Mouse (Mus musculus) erythroid progenitor cell, adult 5-6 weeks (primary cell): ENCODE measurements at regions not wholly inside any gene's neighbourhood (a gene's known extent, or its start where the extent isn't known, plus 50 kb on each side); places are given as distances from the start of the nearest gene placed in this dataset.

Experiments used
- ATAC-seq: replicated peaks from 2 replicates; pipeline ENCODE4 v1.8.0; 2016; ENCODE audit warnings: moderate number of reproducible peaks, mild to moderate bottlenecking, moderate TSS enrichment, inconsistent platforms; ENCODE audit not compliant: poor library complexity, low FRiP score, severe bottlenecking

DNA sequence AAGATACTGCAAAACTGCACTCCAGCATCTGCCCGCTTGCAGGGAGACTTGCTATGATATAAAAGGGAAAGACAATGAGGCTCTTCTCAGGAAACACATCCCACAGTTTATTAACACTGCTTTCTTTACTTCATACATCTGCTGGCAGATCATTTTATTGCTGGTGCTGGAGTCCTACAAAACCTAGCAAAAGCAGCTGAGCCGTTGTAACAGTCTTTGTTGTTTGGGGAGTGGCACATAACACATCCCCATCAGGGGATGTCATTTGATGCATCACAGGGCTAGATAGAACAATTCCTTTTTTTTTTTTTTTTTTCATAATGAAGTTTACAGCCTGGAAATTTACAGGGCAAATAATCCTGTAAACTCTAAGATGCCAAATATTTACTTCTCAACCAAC, 742.2 kb downstream of the Epha4 start:
- no peak for ATAC-seq

DNA sequence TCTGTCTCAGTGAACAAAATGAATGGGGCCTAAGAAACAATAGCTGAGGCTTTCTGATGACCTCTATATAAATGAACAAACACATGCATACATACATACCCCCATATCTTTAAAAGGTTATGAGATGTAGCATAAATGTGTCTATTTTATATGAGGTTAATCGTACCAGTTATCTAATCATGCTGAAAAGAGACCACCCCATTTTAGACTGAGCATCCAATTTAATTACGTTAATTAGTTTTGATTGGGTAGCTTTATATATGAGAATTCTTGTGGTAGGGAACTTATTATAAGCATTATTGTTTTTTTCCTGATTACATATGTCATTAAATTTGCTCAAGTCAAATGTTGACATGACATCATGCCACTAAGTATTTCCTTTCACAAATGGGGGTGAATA, 728.0 kb downstream of the Epha4 start:
- no peak for ATAC-seq

- no peak for ATAC-seq
These were observed 721.5 kb downstream of the Epha4 start for GRCm38 (mm10) chr1:76793438-76793837.

- ATAC-seq: no peak
These were observed 695.0 kb downstream of the Epha4 start for GRCm38 (mm10) chr1:76819906-76820305.

DNA sequence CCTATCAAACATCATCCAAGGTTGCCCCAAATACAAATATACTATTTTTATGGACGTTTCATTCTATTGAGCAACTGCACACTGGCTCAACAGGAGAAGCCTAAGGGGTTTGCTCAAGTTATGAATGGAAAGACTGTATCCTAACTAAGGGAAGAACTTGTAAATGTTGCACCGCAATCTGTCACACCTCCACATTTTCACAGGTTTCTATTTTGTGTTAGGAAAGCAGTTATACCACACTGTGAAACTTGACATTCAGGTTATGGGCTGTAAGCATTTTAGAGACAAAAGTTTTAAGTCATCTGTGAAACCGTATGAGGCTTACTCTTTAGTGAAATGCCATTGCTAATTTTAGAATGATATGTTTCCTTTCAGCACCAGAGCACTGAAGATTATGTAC, 693.3 kb downstream of the Epha4 start:
- ATAC-seq: no peak

GRCm38 (mm10) chr1:76829690-76830089, 685.2 kb downstream of the Epha4 start:
- no peak for ATAC-seq

DNA sequence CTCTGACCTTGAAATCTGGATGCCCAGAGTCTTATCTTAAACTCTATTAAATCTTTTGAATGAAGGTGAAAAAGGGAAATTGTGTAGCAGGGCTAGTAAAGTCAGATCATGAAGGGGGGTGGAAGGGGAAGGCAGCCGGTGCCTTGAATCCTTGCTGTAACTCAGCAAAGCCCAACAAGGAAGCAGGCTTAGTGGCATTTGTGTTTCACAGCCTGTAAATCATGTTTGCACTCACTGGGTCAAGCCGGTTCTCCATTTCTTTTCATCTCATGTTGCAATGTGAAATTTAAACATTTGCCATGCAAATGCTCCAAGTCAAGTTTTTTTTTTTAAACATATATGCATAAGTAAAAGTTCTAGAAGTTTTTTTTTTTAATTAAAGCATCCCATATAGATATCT, 682.6 kb downstream of the Epha4 start:
- ATAC-seq: no peak

GRCm38 (mm10) chr1:76835028-76835683, 679.7 kb downstream of the Epha4 start:
- no peak for ATAC-seq

DNA sequence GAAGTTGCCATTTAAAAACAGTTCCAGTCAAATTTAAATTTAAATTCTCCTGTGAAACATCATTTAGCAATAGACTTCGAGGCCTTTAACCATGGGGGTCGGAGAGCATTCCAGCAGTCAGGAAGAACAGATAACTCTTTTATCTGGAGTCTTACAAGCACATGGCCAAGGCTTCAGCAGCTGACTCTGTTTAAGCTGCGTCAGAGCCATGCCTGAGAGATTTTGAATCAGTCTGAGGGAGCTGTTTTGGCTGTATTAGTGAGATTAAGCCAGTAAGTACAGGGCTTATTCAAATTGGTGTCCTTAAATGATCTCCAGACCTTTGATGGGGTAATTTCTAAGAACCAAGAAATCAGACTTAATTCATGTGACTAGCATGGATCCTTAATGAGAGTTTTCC, 665.5 kb downstream of the Epha4 start:
- ATAC-seq: no peak

GRCm38 (mm10) chr1:76866304-76866968, 648.5 kb downstream of the Epha4 start:
- ATAC-seq: no peak

GRCm38 (mm10) chr1:76873207-76873606, 641.7 kb downstream of the Epha4 start:
- no peak for ATAC-seq

GRCm38 (mm10) chr1:76880111-76880782, 634.6 kb downstream of the Epha4 start:
- ATAC-seq: no peak

GRCm38 (mm10) chr1:76880783-76881145, 634.1 kb downstream of the Epha4 start:
- no peak for ATAC-seq

DNA sequence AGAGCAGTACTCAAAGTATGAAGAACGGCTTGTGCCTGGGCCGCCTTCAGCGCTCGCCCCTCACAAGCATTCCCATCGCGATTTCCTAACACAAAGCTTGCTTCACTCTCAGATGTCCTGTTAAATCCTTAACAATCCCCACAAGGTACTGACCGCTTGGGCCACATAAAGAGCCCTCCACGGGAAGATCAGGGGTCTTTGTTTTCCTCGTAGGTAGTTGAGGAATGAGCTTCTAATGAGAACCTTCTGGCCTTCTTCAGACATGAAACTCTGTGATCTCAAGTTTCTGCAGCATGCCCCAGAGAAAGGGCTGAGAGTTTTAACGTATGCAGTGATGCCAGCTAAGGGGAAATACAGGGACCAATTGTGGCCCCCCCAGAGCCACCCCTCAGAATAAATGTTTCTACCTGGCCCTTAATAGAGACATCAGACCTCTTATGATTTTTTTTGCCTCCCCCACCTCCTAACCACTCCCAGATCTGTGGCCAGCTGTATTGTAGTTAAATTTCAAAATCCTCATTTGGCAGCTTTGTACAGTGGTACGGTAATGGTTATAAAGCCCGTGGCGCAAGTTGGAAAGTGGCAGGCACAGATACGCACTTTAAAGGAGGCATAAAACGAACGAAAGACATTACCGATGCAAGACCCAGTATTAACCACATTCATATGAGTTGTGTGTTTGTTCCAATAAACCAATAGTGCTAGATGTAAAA, 618.6 kb downstream of the Epha4 start:
- no peak for ATAC-seq

DNA sequence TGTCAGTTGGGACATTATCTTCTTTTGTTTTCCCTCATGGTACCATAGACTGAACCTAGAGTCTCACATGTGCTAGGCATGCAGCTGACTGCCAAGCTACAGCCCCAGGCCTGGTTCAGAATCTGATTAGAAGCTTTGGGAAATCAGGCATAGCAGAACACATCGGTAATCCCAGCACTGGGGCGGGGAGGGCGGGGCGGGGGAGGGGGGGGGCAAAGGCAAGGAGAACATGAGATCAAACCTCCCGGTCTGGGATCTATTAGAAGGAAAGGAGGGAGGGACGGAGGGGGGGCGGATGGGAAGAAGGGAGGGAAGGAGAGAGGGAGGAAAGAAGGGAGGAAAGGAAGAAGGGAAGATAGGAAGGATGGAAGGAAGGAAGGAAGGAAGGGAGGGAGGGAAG, 617.5 kb downstream of the Epha4 start:
- no peak for ATAC-seq

- no peak for ATAC-seq
These were observed 603.4 kb downstream of the Epha4 start for GRCm38 (mm10) chr1:76911472-76911871.

DNA sequence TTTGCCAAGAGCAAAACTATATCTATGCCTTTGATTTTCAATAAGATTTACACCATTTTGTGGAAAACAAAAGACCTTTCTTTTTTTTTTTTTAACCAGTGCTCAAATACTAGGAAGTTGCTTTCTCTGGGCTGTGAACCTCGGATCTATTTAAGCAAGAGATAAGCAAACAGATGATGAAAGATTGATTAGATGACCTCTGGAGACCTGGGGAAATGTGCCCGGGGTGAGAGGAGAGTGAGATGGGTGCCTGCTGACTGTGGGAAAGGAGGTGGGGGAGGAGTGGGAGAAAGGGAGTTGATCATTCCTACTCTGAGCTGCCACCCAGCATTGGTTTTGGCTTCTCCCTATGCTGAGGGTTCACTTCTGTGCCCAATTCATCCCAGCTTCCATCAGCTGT, 595.3 kb downstream of the Epha4 start:
- ATAC-seq: no peak

GRCm38 (mm10) chr1:76920634-76921033, 594.3 kb downstream of the Epha4 start:
- ATAC-seq: no peak

GRCm38 (mm10) chr1:76927041-76927440, 587.8 kb downstream of the Epha4 start:
- no peak for ATAC-seq

- ATAC-seq: no peak
These were observed 586.9 kb downstream of the Epha4 start for GRCm38 (mm10) chr1:76928035-76928434.

DNA sequence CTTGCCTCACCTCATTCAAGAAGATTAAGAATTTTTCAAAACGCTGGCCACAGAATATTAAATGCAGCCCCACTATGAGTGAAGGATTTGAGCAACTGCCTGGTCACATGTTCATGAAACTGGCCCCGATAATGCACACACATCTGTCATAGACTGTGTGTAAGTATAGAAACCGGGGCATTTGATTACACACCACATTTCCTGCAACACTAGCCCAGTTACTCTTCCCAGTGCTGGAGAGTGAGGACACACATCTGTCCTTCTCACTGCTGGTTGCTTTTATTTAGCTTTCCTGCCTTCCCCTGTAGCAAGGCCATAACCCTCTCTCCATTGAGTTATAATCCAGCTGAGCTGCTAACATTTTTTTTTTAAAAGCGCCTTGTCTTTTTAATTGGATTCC, 581.4 kb downstream of the Epha4 start:
- no peak for ATAC-seq
